Mouse (Mus musculus): Measurements from ENCODE around the gene Rubcn. TPM values are rescaled to one million over a fixed set of nuclear protein-coding genes. Genes with fewer than 3 reads are reported as not detected.

Rubcn gene
- polyA plus RNA-seq, 1 experiment: 47.6 TPM

GRCm38 (mm10) chr16:32790056-32790455 is 87.5 kb downstream of the Rubcn start:
- WGBS: 91% methylated on average over 5 of the region's 5 CpGs
- no peaks in the 10 kb centered on the region for H3K4me1 ChIP-seq (ENCODE audit: control insufficient read depth, insufficient read depth, low read length)
- no peak overlapping the region for H3K4me3 ChIP-seq (replicated peaks; ENCODE audit: extremely low read depth, low read depth, low read length)
- DNase-seq: no peak
- TF ChIP-seq POLR2A (IDR thresholded peaks at IDR 0.05; ENCODE audit: borderline replicate concordance, extremely low read depth, low read depth, low read length) (no peak), CTCF (IDR thresholded peaks at IDR 0.05; ENCODE audit: insufficient read depth, low read length) (no peak)

- no peak overlapping the region for H3K4me3 ChIP-seq (replicated peaks; ENCODE audit: extremely low read depth, low read depth, low read length)
- no peak for DNase-seq
- WGBS: 84% methylated on average over 13 of the region's 13 CpGs
- H3K4me1 ChIP-seq (ENCODE audit: control insufficient read depth, insufficient read depth, low read length): no peaks in the 10 kb centered on the region
- TF ChIP-seq POLR2A (IDR thresholded peaks at IDR 0.05; ENCODE audit: borderline replicate concordance, extremely low read depth, low read depth, low read length): no peak
- no peak for TF ChIP-seq CTCF (IDR thresholded peaks at IDR 0.05; ENCODE audit: insufficient read depth, low read length)
Observed at GRCm38 (mm10) chr16:32784840-32785239, 92.7 kb downstream of the Rubcn start.

GRCm38 (mm10) chr16:32783324-32784062 is 94.1 kb downstream of the Rubcn start:
- 42% methylated on average over 5 of the region's 5 CpGs for WGBS
- DNase-seq: no peak
- Histone ChIP-seq H3K4me1 (ENCODE audit: control insufficient read depth, insufficient read depth, low read length) (no peaks in the 10 kb centered on the region), H3K4me3 (replicated peaks; ENCODE audit: extremely low read depth, low read depth, low read length) (no peak overlapping the region)
- TF ChIP-seq POLR2A (IDR thresholded peaks at IDR 0.05; ENCODE audit: borderline replicate concordance, extremely low read depth, low read depth, low read length): no peak
- TF ChIP-seq CTCF (IDR thresholded peaks at IDR 0.05; ENCODE audit: insufficient read depth, low read length): no peak

GRCm38 (mm10) chr16:32778956-32779355 is 98.6 kb downstream of the Rubcn start:
- DNase-seq: no peak
- TF ChIP-seq CTCF (IDR thresholded peaks at IDR 0.05; ENCODE audit: insufficient read depth, low read length) (no peak), POLR2A (IDR thresholded peaks at IDR 0.05; ENCODE audit: borderline replicate concordance, extremely low read depth, low read depth, low read length) (no peak)
- no peak overlapping the region for H3K4me3 ChIP-seq (replicated peaks; ENCODE audit: extremely low read depth, low read depth, low read length)
- 66% methylated on average over 8 of the region's 8 CpGs for WGBS
- H3K4me1 ChIP-seq (ENCODE audit: control insufficient read depth, insufficient read depth, low read length): no peaks in the 10 kb centered on the region

- no peak for DNase-seq
- WGBS: 67% methylated on average over 10 of the region's 10 CpGs
- TF ChIP-seq CTCF (IDR thresholded peaks at IDR 0.05; ENCODE audit: insufficient read depth, low read length) (no peak), POLR2A (IDR thresholded peaks at IDR 0.05; ENCODE audit: borderline replicate concordance, extremely low read depth, low read depth, low read length) (no peak)
Observed at GRCm38 (mm10) chr16:32776676-32777075, 100.9 kb downstream of the Rubcn start.

More at GRCm38 (mm10) chr16:32776676-32777075, 100.9 kb downstream of the Rubcn start:
- Histone ChIP-seq H3K4me3 (replicated peaks; ENCODE audit: extremely low read depth, low read depth, low read length) (no peak overlapping the region), H3K4me1 (ENCODE audit: control insufficient read depth, insufficient read depth, low read length) (no peaks in the 10 kb centered on the region)

Other genes with a start within 250 kb of the Rubcn start
- gene Tnk2, start 233.9 kb downstream of the Rubcn start, polyA plus RNA-seq (2012; rRNA removed): 107 and 119 TPM in 2 replicates
- gene Muc4, start 141.9 kb downstream of the Rubcn start, polyA plus RNA-seq (2012; rRNA removed): 17.3 and 18.9 TPM in 2 replicates
- gene Muc20, start 80.3 kb downstream of the Rubcn start, polyA plus RNA-seq (2012; rRNA removed): 9.0 and 11.8 TPM in 2 replicates
- gene Smbd1, start 67.3 kb downstream of the Rubcn start, polyA plus RNA-seq (2012; rRNA removed): 2.3 and 3.0 TPM in 2 replicates
- 8.4 and 8.9 TPM in 2 replicates for gene Fyttd1, start 266 bp downstream of the Rubcn start, polyA plus RNA-seq (2012; rRNA removed)
- gene Lrch3, start 36.3 kb upstream of the Rubcn start, polyA plus RNA-seq (2012; rRNA removed): 28.7 and 40.3 TPM in 2 replicates
- gene Iqcg, start 178.5 kb upstream of the Rubcn start, polyA plus RNA-seq (2012; rRNA removed): 0.84 and 1.9 TPM in 2 replicates
- gene Rpl35a, start 178.7 kb upstream of the Rubcn start, polyA plus RNA-seq (2012; rRNA removed): 146 and 225 TPM in 2 replicates
- 2.6 and 5.0 TPM in 2 replicates for gene Lmln, start 184.8 kb upstream of the Rubcn start, polyA plus RNA-seq (2012; rRNA removed)